Mouse (Mus musculus) C2C12 (cell line): ENCODE data around the gene Olfr287. TPM values are rescaled to one million over a fixed set of nuclear protein-coding genes. Genes with fewer than 3 reads are reported as not detected.

ENCODE experiments used
- H3K27me3 ChIP-seq: one replicate; pipeline ENCODE4 v1.6.1; 2011; ENCODE audit not compliant: control insufficient read depth, insufficient read depth, insufficient read length
- H3K36me3 ChIP-seq: one replicate; pipeline ENCODE4 v1.6.1; 2011; ENCODE audit not compliant: control insufficient read depth, insufficient read depth
- H3K4me3 ChIP-seq: one replicate; pipeline ENCODE4 v1.5.1; 2011; ENCODE audit warnings: mild to moderate bottlenecking, control low read depth; ENCODE audit not compliant: poor library complexity, insufficient read depth, severe bottlenecking
- H3K79me2 ChIP-seq: one replicate; pipeline ENCODE4 v1.6.1; 2011; ENCODE audit not compliant: control insufficient read depth, insufficient read depth
- H3K79me3 ChIP-seq: one replicate; pipeline ENCODE4 v1.6.1; 2011; ENCODE audit warnings: low read depth, control low read depth
- H3ac ChIP-seq: one replicate; pipeline ENCODE3; 2011; ENCODE audit warnings: low read depth; ENCODE audit not compliant: control insufficient read depth, insufficient read length
- CEBPB ChIP-seq: IDR thresholded peaks from one replicate; pipeline ENCODE4 v1.6.1; 2011; ENCODE audit warnings: low read depth, mild to moderate bottlenecking, control low read depth, moderate library complexity
- CTCF ChIP-seq: IDR thresholded peaks from one replicate; pipeline ENCODE4 v1.5.1; 2011; ENCODE audit not compliant: control insufficient read depth, insufficient read depth, insufficient read length
- FOSL1 ChIP-seq: IDR thresholded peaks from one replicate; pipeline ENCODE4 v1.8.0; 2011; ENCODE audit warnings: mild to moderate bottlenecking, low read length; ENCODE audit not compliant: poor library complexity, insufficient read depth, severe bottlenecking
- MAX ChIP-seq: IDR thresholded peaks from one replicate; pipeline ENCODE4 v1.6.1; 2011; ENCODE audit warnings: mild to moderate bottlenecking, control low read depth
- MYOD1 ChIP-seq: IDR thresholded peaks from one replicate; pipeline ENCODE4 v1.6.1; 2011; ENCODE audit warnings: low read depth; ENCODE audit not compliant: control insufficient read depth, insufficient read length
- MYOG ChIP-seq: IDR thresholded peaks from one replicate; pipeline ENCODE4 v1.6.1; 2011; ENCODE audit not compliant: control insufficient read depth, insufficient read length; ENCODE audit errors: extremely low read depth
- USF1 ChIP-seq: IDR thresholded peaks from one replicate; pipeline ENCODE4 v1.6.1; 2011; ENCODE audit warnings: low read depth, mild to moderate bottlenecking, control low read depth, moderate library complexity
- polyA plus RNA-seq: library from polyadenylated mRNA; unstranded; fragments of >200 nt; fragmentation: generic; extraction: Trizol; gene quantifications from one replicate; pipeline ENCODE4 v1.2.1, GENCODE M21; 2012; ENCODE audit warnings: missing spikeins

The Olfr287 gene
- polyA plus RNA-seq, 1 experiment, result not detected

DNA sequence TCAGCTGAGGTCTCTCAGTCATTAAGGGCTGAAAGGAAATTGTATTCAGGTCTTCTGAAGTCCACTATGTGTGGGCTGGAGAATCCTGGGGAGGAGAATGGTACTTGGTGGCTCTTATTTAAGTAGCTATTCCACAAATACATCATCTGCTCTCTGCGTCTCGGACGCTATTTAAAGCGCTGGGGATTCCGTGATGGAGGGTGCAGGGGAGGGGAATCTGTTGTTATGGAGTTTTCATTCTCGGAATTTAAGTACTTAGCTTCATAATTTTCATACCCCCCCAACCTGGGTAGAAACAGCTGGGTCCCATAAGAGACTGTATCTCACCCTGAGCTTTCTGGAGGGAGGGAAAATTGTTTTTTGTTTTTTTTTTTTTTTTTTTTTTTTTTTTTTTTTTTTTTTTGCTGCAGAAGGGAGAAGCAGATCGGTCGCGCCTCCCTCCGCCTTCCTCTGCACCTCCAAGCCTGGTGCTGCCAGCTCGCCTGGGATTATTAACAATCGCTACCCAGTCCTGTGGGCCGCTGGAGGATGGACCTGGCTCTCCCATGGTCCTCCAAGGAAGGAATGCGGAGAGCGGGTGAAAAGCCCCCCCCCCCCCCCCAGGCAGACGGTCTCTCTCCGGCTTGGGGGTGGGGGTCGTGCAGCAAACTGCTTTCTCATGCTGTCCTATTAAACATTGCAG lies 53.8 kb downstream of the Olfr287 start, which contains the start of gene Ccdc184:
Gene Ccdc184 (plus strand): TSS at position 196 of the 682 bp plus-strand sequence.
- Histone ChIP-seq H3K36me3 (no peaks in the 10 kb centered on the region), H3K4me3 (peak within 1 kb of the TSS; percentile 28), H3K79me3 (no peaks in the 10 kb centered on the region), H3K79me2 (no peaks in the 10 kb centered on the region), H3K27me3 (peaks cover 57% of the 10 kb centered on the region), H3ac (peak within 1 kb of the TSS; percentile 63)
- TF ChIP-seq CEBPB (no peak), FOSL1 (no peak), MYOD1 (no peak)

DNA sequence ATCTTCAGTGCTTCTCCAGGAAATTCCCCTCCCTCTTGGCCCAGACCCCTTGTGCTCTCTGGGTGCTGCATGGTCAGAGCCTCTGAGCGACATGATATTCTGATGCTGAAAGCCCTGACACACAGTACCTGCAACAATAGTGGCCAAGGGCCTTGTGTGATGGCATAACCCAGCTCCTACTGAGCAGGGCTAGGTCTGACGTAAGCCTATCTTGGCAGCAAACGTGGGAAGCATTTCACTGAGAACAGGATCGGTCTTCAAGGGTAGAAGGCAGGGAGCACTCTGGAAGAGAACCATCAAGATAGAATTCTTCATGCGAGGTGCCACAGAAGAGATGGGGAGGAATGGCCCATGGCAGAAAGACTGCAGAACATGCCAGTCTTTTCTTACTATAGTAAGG lies 55.3 kb downstream of the Olfr287 start, which contains the start of gene Asb8:
Gene Asb8 (minus strand): TSS at position 101 of the 400 bp plus-strand sequence.
- Histone ChIP-seq H3K79me3 (no peaks in the 10 kb centered on the region), H3K4me3 (no peak within 1 kb of the TSS), H3K79me2 (no peaks in the 10 kb centered on the region), H3K36me3 (no peaks in the 10 kb centered on the region), H3ac (no peak within 1 kb of the TSS), H3K27me3 (peaks cover 49% of the 10 kb centered on the region)
- no peak for TF ChIP-seq FOSL1
- no peak for TF ChIP-seq MYOD1
- no peak for TF ChIP-seq USF1
- no peak for TF ChIP-seq MYOG
- TF ChIP-seq MAX, result no peak
- TF ChIP-seq CEBPB, result no peak
- no peak for TF ChIP-seq CTCF

DNA sequence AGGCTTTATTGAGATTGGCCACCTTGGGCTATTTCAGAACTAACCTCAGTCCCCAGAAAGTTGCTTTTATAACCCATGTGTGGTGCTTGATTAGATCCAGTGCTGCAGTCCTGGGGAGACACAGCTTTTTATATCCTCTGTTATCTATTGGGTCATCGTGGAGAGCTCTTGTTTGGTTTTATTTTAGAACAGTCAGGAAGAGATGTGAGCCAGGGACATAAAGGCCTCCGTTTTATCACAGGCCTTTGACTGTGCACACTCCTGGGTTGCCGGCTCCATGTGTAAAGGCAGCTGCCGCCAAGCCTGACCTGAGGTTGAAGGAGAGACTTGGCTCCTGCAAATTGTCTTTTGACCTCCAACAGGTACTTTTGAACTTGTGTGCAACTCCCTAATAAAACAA lies 58.3 kb downstream of the Olfr287 start:
- Histone ChIP-seq H3K27me3 (peaks cover 24% of the 10 kb centered on the region), H3ac (no peak overlapping the region), H3K79me3 (no peaks in the 10 kb centered on the region), H3K36me3 (no peaks in the 10 kb centered on the region), H3K4me3 (no peak overlapping the region), H3K79me2 (no peaks in the 10 kb centered on the region)
- TF ChIP-seq MAX (no peak), CTCF (no peak), MYOG (no peak), CEBPB (no peak), USF1 (no peak), MYOD1 (no peak), FOSL1 (no peak)

DNA sequence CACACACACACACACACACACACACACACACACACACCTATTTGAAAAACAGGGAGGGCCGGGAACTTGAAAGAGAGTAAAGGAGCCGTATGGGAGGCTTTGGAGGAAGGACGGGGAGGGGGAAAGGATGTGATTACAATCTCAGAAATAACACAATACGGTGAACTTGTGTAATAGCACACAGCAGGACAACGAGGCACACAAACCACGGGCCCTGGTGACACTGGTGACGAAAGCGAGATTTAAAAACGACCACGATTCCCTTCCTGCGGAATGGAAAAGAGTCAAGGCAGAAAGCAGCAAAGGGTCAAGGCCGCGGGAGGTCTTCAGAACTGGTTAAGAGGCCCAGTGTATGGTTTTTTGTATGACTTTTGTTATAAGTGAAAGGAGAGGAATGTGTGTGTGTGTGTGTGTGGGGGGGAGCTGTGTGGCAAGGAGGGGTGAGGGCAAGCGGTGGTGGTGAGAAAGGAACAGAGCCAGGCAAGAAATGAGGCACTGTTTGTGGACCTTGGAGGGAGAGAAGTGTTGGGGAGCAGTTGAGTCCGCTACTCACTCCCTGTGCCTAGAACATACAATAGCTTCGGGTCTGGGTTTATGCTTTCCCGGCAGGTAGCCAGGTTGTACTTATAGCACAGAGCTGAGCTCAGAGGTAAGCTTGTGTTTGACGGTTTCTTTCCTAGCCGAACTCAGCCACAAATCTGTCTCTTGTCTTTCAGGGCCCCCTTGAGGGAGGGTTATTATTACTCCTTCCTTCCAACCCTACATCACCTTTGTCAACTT lies 59.6 kb downstream of the Olfr287 start:
- no peak for TF ChIP-seq CEBPB
- TF ChIP-seq USF1, result no peak
- no peak for TF ChIP-seq MYOD1
- TF ChIP-seq CTCF, result no peak
- no peak for TF ChIP-seq FOSL1
- TF ChIP-seq MYOG, result no peak
- TF ChIP-seq MAX, result no peak
- Histone ChIP-seq H3K4me3 (no peak overlapping the region), H3K79me3 (no peaks in the 10 kb centered on the region), H3K79me2 (no peaks in the 10 kb centered on the region), H3K36me3 (no peaks in the 10 kb centered on the region), H3K27me3 (peaks cover 18% of the 10 kb centered on the region), H3ac (no peak overlapping the region)

DNA sequence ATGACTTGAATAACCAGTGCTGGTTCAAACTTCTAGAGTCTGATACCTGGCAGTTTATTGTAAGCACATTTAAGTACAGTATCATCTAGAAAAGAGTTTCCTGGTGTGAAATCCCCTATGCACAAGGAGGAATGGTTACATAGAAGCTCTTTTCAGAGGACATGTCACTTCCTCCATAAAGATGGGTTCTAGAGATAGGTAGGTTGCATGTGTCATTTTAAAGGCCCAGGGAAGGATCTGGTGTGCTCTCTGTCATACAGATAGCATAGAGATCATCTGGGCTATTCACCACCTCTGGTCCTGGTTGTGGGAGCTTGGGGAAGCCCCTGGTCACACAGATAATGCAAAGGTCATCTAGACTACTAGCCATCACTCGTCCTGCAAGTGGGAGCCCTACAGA lies 63.6 kb downstream of the Olfr287 start:
- no peaks in the 10 kb centered on the region for H3K79me3 ChIP-seq
- no peak for TF ChIP-seq CTCF
- TF ChIP-seq USF1, result no peak
- H3K27me3 ChIP-seq, result no peaks in the 10 kb centered on the region
- H3K4me3 ChIP-seq, result no peak overlapping the region
- H3K36me3 ChIP-seq, result no peaks in the 10 kb centered on the region
- H3K79me2 ChIP-seq, result no peaks in the 10 kb centered on the region
- H3ac ChIP-seq, result no peak overlapping the region

Other genes starting within 250 kb of the Olfr287 start
- gene Col2a1, start 216.4 kb downstream of the Olfr287 start, polyA plus RNA-seq, result 0.06 TPM
- 36.4 TPM for gene Pfkm, start 128.5 kb downstream of the Olfr287 start, polyA plus RNA-seq
- 21.7 TPM for gene Senp1, start 127.3 kb downstream of the Olfr287 start, polyA plus RNA-seq
- gene Asb8, start 55.4 kb downstream of the Olfr287 start, polyA plus RNA-seq, result 39.0 TPM
- 1.1 TPM for gene Ccdc184, start 53.9 kb downstream of the Olfr287 start, polyA plus RNA-seq
- not detected for gene Olfr288, start 25.5 kb downstream of the Olfr287 start, polyA plus RNA-seq
- not detected for gene Gm44579, start 79 bp downstream of the Olfr287 start, polyA plus RNA-seq
- not detected for gene Olfr286, start 13.4 kb upstream of the Olfr287 start, polyA plus RNA-seq
- gene H1fnt, start 36.2 kb upstream of the Olfr287 start, polyA plus RNA-seq, result not detected
- not detected for gene Zfp641, start 75.1 kb upstream of the Olfr287 start, polyA plus RNA-seq
- gene Olfr285, start 96.3 kb upstream of the Olfr287 start, polyA plus RNA-seq, result not detected
- not detected for gene Olfr284, start 119.9 kb upstream of the Olfr287 start, polyA plus RNA-seq
- not detected for gene Olfr283, start 159.9 kb upstream of the Olfr287 start, polyA plus RNA-seq
- not detected for gene Olfr282, start 210.2 kb upstream of the Olfr287 start, polyA plus RNA-seq
- not detected for gene Olfr281, start 231.5 kb upstream of the Olfr287 start, polyA plus RNA-seq
- not detected for gene OR5BS1P, start 248.8 kb upstream of the Olfr287 start, polyA plus RNA-seq